8 mouse cellular contexts compared by ENCODE assay signal in genomic region chr7:80657896-80658295, GRCm38 (mm10). TPM values are rescaled to one million over a fixed set of nuclear protein-coding genes. Genes with fewer than 3 reads are reported as not detected.
DNase-seq lines count a peak whose midpoint lies in the region; ATAC-seq and TF ChIP-seq lines count a peak whose summit lies in the region.

No protein-coding gene starts in this region.

- H3K4me2 ChIP-seq in kidney, embryonic 16.5 days (replicated peaks; ENCODE audit: low read depth, low read length): no peak overlapping the region
- 0 out of 2 replicates have a peak overlapping the region, but pooled peaks have one; percentile 13 for H3K4me2 ChIP-seq in heart, embryonic 16.5 days (ENCODE audit: low read depth, low read length)
- no peak overlapping the region for H3K4me2 ChIP-seq in midbrain, postnatal 0 days (ENCODE audit: low read depth, low read length, poor library complexity, severe bottlenecking)

- no peaks in the 10 kb centered on the region for H3K27me3 ChIP-seq in kidney, embryonic 16.5 days (ENCODE audit: insufficient read depth, low read length)
- no peaks in the 10 kb centered on the region for H3K27me3 ChIP-seq in heart, embryonic 16.5 days (ENCODE audit: control insufficient read depth, insufficient read depth, low read length)
- H3K27me3 ChIP-seq in midbrain, postnatal 0 days (ENCODE audit: insufficient read depth, low read length): no peaks in the 10 kb centered on the region

- peaks cover 7% of the 10 kb centered on the region for H3K4me1 ChIP-seq in kidney, embryonic 16.5 days (ENCODE audit: insufficient read depth, low read length)
- H3K4me1 ChIP-seq in cortical plate, adult 2 months (ENCODE audit: control insufficient read depth, insufficient read depth, low read length): peaks cover 10% of the 10 kb centered on the region
- H3K4me1 ChIP-seq in heart, embryonic 16.5 days (ENCODE audit: control insufficient read depth, insufficient read depth, low read length): peaks cover 64% of the 10 kb centered on the region
- H3K4me1 ChIP-seq in midbrain, postnatal 0 days (ENCODE audit: insufficient read depth, low read length): peaks cover 16% of the 10 kb centered on the region; the same call in 1 of the 2 replicates

- peak; percentile 69; the same call in 1 of the 2 replicates for ATAC-seq in kidney, embryonic 16.5 days (ENCODE audit: low FRiP score, low TSS enrichment)
- ATAC-seq in heart, embryonic 16.5 days (replicated peaks; ENCODE audit: extremely low read depth, insufficient read depth, low FRiP score): peak; percentile 45
- ATAC-seq in midbrain, postnatal 0 days (ENCODE audit: low FRiP score): no peak
- ATAC-seq in megakaryocyte, adult 5-6 weeks (ENCODE audit: poor library complexity, severe bottlenecking): no peak

- peak overlapping the region; percentile 59 for H3K27ac ChIP-seq in kidney, embryonic 16.5 days (ENCODE audit: low read length)
- 0 out of 2 replicates have a peak overlapping the region, but pooled peaks have one; percentile 17 for H3K27ac ChIP-seq in cortical plate, adult 2 months (ENCODE audit: insufficient read depth, low read length)
- H3K27ac ChIP-seq in heart, embryonic 16.5 days (ENCODE audit: low read length): peak overlapping the region; percentile 85
- no peak overlapping the region for H3K27ac ChIP-seq in midbrain, postnatal 0 days (ENCODE audit: low read depth, low read length)

- H3K9me3 ChIP-seq in kidney, embryonic 16.5 days (ENCODE audit: low read length): no peaks in the 10 kb centered on the region
- H3K9me3 ChIP-seq in heart, embryonic 16.5 days (replicated peaks; ENCODE audit: control insufficient read depth, low read length): no peaks in the 10 kb centered on the region
- no peaks in the 10 kb centered on the region for H3K9me3 ChIP-seq in midbrain, postnatal 0 days (ENCODE audit: low read length)

- WGBS in kidney, embryonic 16.5 days: 45% methylated on average over 8 of the region's 8 CpGs
- 25% methylated on average over 8 of the region's 8 CpGs for WGBS in heart, embryonic 16.5 days
- 48% methylated on average over 8 of the region's 8 CpGs for WGBS in midbrain, postnatal 0 days

- H3K9ac ChIP-seq in kidney, embryonic 16.5 days (replicated peaks; ENCODE audit: low read length): no peak overlapping the region
- H3K9ac ChIP-seq in heart, embryonic 16.5 days (ENCODE audit: low read length): peak overlapping the region; percentile 43
- H3K9ac ChIP-seq in midbrain, postnatal 0 days (replicated peaks; ENCODE audit: low read length, poor library complexity, severe bottlenecking): no peak overlapping the region

- DNase-seq in kidney, adult 11 months: no peak
- DNase-seq in midbrain, postnatal 0 days (ENCODE audit: low spot score): peak; percentile 59
- DNase-seq in spleen, adult 12 weeks (ENCODE audit: low spot score): no peak
- no peak for DNase-seq in embryo, embryonic 10 days (ENCODE audit: low spot score)

- no peaks in the 10 kb centered on the region; the same call in 1 of the 2 replicates for H3K36me3 ChIP-seq in kidney, embryonic 16.5 days (ENCODE audit: insufficient read depth, low read length)
- H3K36me3 ChIP-seq in heart, embryonic 16.5 days (ENCODE audit: control insufficient read depth, insufficient read depth): no peaks in the 10 kb centered on the region
- no peaks in the 10 kb centered on the region for H3K36me3 ChIP-seq in midbrain, postnatal 0 days (ENCODE audit: insufficient read depth, low read length)

- H3K4me3 ChIP-seq in kidney, embryonic 16.5 days (ENCODE audit: low read length): no peak overlapping the region
- no peak overlapping the region for H3K4me3 ChIP-seq in cortical plate, adult 2 months (ENCODE audit: insufficient read depth, low read length)
- no peak overlapping the region for H3K4me3 ChIP-seq in heart, embryonic 16.5 days (ENCODE audit: low read length)
- H3K4me3 ChIP-seq in midbrain, postnatal 0 days (ENCODE audit: low read depth, low read length): no peak overlapping the region

- no peak for TF ChIP-seq POLR2A in cortical plate, adult 2 months (IDR thresholded peaks at IDR 0.05; ENCODE audit: extremely low read depth, insufficient read depth, low read length)

- no peak for TF ChIP-seq CTCF in cortical plate, adult 2 months (IDR thresholded peaks at IDR 0.05; ENCODE audit: extremely low read depth, insufficient read depth, low read length)
- TF ChIP-seq CTCF in midbrain, postnatal 0 days (IDR thresholded peaks at IDR 0.05): no peak

RNA-seq across cellular contexts. Expression of gene Crtc3, which starts 30.8 kb away (rescaled TPM):
- polyA plus RNA-seq in kidney, embryonic 16.5 days (2015; fragmentation: Nextera tagmentation; extraction: Ambion mirVana): 18.5 and 22.2 TPM in 2 replicates
- 10.4 and 10.8 TPM in 2 replicates for polyA plus RNA-seq in cortical plate, adult 2 months (2012; rRNA removed)
- 17.8 and 19.9 TPM in 2 replicates for polyA plus RNA-seq in heart, embryonic 16.5 days (2015; fragmentation: Nextera tagmentation; extraction: Ambion mirVana)
- 12.9 and 13.9 TPM in 2 replicates for total RNA-seq in midbrain, postnatal 0 days (2014; rRNA removed)
- polyA plus RNA-seq in midbrain, postnatal 0 days (2015; fragmentation: Nextera tagmentation; extraction: Ambion mirVana): 13.0 and 13.2 TPM in 2 replicates
- total RNA-seq in megakaryocyte, adult 5-6 weeks (2015): 21.3 and 26.9 TPM in 2 replicates
- 12.5 and 13.0 TPM in 2 replicates for total RNA-seq in megakaryocyte, adult 5-6 weeks (2017)

Comparison
In these comparisons a context has a peak if more than half of its experiments do, and no peak if none do; other contexts are left out.
1. ATAC-seq: peak in kidney, embryonic 16.5 days (single experiment) and heart, embryonic 16.5 days (single experiment); none in midbrain, postnatal 0 days (single experiment) and megakaryocyte, adult 5-6 weeks (single experiment).